Mouse (Mus musculus): Measurements from ENCODE around the gene Eef1g. TPM values are rescaled to one million over a fixed set of nuclear protein-coding genes. Genes with fewer than 3 reads are reported as not detected.
"Not testable (repeated sequence)": the region's sequence is repeated elsewhere in the genome, so short reads cannot be mapped to it uniquely, and the experiment has no call there.

The Eef1g gene
- polyA plus RNA-seq, 1 experiment from 2014 or later: 334 TPM

DNA sequence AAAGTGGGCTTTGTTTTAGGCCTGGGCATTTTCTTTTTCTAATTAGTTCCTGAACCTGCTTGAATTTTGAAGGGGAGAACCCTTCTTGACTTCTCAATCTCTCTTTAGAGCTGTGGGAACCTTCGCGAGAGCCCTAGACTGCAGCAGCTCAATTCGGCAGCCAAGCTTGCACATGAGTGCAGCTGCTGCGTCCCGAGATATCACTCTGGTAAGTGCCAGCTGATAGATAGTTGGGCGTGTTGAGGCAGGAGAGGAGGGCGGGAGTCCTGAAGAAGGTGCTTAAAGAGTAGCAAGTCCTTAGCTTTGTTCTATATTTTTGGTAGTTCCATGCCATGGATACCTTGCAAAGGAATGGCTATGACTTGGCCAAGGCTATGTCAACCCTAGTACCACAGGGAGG lies 19.9 kb upstream of the Eef1g start:
- peaks cover 35% of the 10 kb centered on the region for H3K4me1 ChIP-seq (replicated peaks)
- H3K9ac ChIP-seq (replicated peaks): no peak overlapping the region
- no peak overlapping the region for H3K27ac ChIP-seq
- no peaks in the 10 kb centered on the region for H3K9me3 ChIP-seq
- H3K4me2 ChIP-seq (replicated peaks): no peak overlapping the region
- WGBS: 98% methylated on average over 7 of the region's 7 CpGs
- peaks cover 79% of the 10 kb centered on the region for H3K36me3 ChIP-seq
- ATAC-seq: no peak
- no peak overlapping the region for H3K4me3 ChIP-seq (replicated peaks)
- no peaks in the 10 kb centered on the region for H3K27me3 ChIP-seq

DNA sequence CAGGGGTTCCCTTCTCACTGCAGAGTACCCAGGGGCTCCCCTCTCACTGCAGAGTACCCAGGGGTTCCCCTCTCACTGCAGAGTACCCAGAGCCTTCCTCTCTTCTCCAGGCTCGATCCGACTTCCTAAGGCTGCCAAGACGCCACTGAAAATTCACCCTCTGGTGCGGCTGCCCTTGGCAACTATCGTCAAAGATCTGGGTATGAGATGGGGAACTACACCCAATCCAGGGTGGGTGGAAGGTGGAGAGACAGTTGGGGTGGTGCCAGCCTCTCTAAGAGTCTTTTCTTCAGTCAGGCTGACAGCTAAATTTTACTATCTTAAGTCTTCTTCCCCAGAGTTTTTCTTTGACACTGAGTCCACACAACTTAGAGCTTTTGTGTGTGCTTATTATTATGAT lies 16.7 kb upstream of the Eef1g start:
- H3K4me3 ChIP-seq (replicated peaks): no peak overlapping the region
- no peak overlapping the region for H3K9ac ChIP-seq (replicated peaks)
- WGBS: 93% methylated on average over 5 of the region's 5 CpGs
- H3K36me3 ChIP-seq: peaks cover 76% of the 10 kb centered on the region
- no peak for ATAC-seq
- H3K4me2 ChIP-seq (replicated peaks): no peak overlapping the region
- peaks cover 35% of the 10 kb centered on the region for H3K4me1 ChIP-seq (replicated peaks)
- no peaks in the 10 kb centered on the region for H3K27me3 ChIP-seq
- no peak overlapping the region for H3K27ac ChIP-seq
- no peaks in the 10 kb centered on the region for H3K9me3 ChIP-seq

DNA sequence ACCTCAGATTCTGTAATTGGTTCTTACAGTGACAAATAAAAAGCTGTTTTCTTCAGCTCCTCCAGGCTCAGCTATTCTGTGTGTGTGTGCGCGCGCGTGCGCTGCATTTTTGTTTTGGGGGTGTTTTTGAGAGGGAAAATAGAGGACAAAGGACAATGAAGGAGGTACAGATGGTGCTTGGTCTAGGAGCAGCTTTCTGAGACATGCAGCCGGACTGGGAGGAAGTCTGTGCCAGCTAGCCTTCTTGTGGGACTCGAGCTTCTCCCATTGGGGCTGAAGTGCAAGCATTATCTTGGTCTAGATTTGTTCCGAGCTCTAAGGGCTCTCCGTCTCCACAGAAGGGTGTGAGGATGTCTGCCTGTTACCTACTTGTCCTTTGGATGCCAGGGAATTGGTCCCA lies 14.6 kb upstream of the Eef1g start:
- Histone ChIP-seq H3K4me3 (replicated peaks) (peak overlapping the region; percentile 77; the same call in 1 of the 2 replicates), H3K4me1 (replicated peaks) (peaks cover 38% of the 10 kb centered on the region), H3K27ac (peak overlapping the region; percentile 95), H3K27me3 (no peaks in the 10 kb centered on the region), H3K4me2 (replicated peaks) (peak overlapping the region; percentile 89; the same call in 1 of the 2 replicates), H3K9ac (replicated peaks) (peak overlapping the region; percentile 70), H3K36me3 (peaks cover 73% of the 10 kb centered on the region), H3K9me3 (no peaks in the 10 kb centered on the region)
- 76% methylated on average over 9 of the region's 9 CpGs for WGBS
- no peak for ATAC-seq

- peaks cover 69% of the 10 kb centered on the region for H3K36me3 ChIP-seq
- H3K27me3 ChIP-seq: no peaks in the 10 kb centered on the region
- 2% methylated on average over 46 of the region's 46 CpGs for WGBS
These were observed 13.5 kb upstream of the Eef1g start, which contains the start of gene Tut1 for GRCm38 (mm10) chr19:8953135-8954039. Tut1 (plus strand) TSS chr19:8953847.

DNA sequence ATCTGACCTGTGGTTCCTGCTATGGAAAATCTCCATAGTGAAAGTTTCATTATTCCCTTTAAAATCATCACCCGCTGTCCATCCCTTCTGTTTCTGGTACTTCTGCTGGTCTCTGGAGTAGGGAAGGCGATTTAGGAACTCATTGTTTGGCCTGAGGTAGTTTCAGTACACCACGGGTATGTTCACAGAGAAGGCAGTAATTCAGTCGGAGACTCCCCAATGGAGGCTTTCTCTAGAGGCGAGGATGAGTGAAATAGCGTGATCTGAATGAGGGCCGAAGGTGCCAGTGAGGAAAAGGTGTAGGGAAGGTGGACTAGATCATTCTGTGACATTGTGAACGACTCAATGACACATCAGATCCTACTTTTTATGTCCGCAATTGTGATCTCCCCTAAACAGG lies 12.7 kb upstream of the Eef1g start:
- 11% methylated on average over 9 of the region's 9 CpGs for WGBS
- H3K9ac ChIP-seq (replicated peaks): peak overlapping the region; percentile 75
- ATAC-seq: no peak

More at GRCm38 (mm10) chr19:8953135-8954039, 13.5 kb upstream of the Eef1g start, which contains the start of gene Tut1:
- peak; percentile 97 for ATAC-seq
- Histone ChIP-seq H3K4me2 (replicated peaks) (peak within 1 kb of the TSS; percentile 89), H3K27ac (peak within 1 kb of the TSS; percentile 95), H3K4me3 (replicated peaks) (peak within 1 kb of the TSS; percentile 77), H3K9me3 (no peaks in the 10 kb centered on the region), H3K9ac (replicated peaks) (peak within 1 kb of the TSS; percentile 75), H3K4me1 (replicated peaks) (peaks cover 38% of the 10 kb centered on the region)

DNA sequence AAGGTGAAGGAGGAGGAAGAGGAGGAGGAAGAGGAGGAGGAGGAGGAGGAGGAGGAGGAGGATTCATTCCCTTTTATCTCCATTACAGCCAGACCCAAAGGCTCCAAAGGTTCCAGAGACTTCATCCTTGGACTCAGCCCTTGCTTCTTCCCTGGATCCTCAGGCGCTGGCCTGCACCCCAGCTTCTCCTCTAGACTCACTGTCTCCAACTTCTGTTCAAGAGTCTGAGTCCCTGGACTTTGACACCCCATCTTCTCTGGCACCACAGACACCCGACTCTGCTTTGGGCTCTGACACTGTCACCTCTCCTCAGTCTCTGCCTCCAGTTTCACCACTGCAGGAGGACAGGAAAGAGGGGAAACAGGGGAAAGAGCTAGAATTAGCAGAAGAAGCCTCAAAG lies 4.6 kb upstream of the Eef1g start:
- no peak overlapping the region for H3K9ac ChIP-seq (replicated peaks)
- H3K4me3 ChIP-seq (replicated peaks): no peak overlapping the region
- WGBS: 89% methylated on average over 2 of the region's 2 CpGs
- no peaks in the 10 kb centered on the region for H3K27me3 ChIP-seq
- H3K36me3 ChIP-seq: peaks cover 81% of the 10 kb centered on the region
- ATAC-seq: no peak
- no peaks in the 10 kb centered on the region for H3K9me3 ChIP-seq
- no peak overlapping the region for H3K27ac ChIP-seq
- no peak overlapping the region for H3K4me2 ChIP-seq (replicated peaks)
- H3K4me1 ChIP-seq (replicated peaks): peaks cover 14% of the 10 kb centered on the region

More for the DNA sequence above, 12.7 kb upstream of the Eef1g start:
- Histone ChIP-seq H3K36me3 (peaks cover 67% of the 10 kb centered on the region), H3K27ac (peak overlapping the region; percentile 74), H3K4me3 (replicated peaks) (peak overlapping the region; percentile 77), H3K9me3 (no peaks in the 10 kb centered on the region), H3K27me3 (no peaks in the 10 kb centered on the region), H3K4me1 (replicated peaks) (peaks cover 38% of the 10 kb centered on the region), H3K4me2 (replicated peaks) (peak overlapping the region; percentile 89)

GRCm38 (mm10) chr19:8965075-8965474 lies 1.8 kb upstream of the Eef1g start:
- WGBS: 87% methylated on average over 11 of the region's 11 CpGs
- Histone ChIP-seq H3K36me3 (peaks cover 71% of the 10 kb centered on the region), H3K27ac (no peak overlapping the region), H3K27me3 (no peaks in the 10 kb centered on the region), H3K9me3 (no peaks in the 10 kb centered on the region), H3K9ac (replicated peaks) (no peak overlapping the region), H3K4me1 (replicated peaks) (peaks cover 27% of the 10 kb centered on the region), H3K4me2 (replicated peaks) (no peak overlapping the region), H3K4me3 (replicated peaks) (no peak overlapping the region)
- no peak for ATAC-seq

GRCm38 (mm10) chr19:8965771-8966170 lies 1.1 kb upstream of the Eef1g start:
- Histone ChIP-seq H3K4me2 (replicated peaks) (peak overlapping the region; percentile 95), H3K36me3 (peaks cover 71% of the 10 kb centered on the region), H3K4me1 (replicated peaks) (peaks cover 27% of the 10 kb centered on the region), H3K27ac (peak overlapping the region; percentile 72; the same call in 1 of the 2 replicates), H3K4me3 (replicated peaks) (peak overlapping the region; percentile 83), H3K9me3 (no peaks in the 10 kb centered on the region), H3K9ac (replicated peaks) (peak overlapping the region; percentile 53; the same call in 1 of the 2 replicates), H3K27me3 (no peaks in the 10 kb centered on the region)
- ATAC-seq: no peak
- 80% methylated on average over 8 of the region's 8 CpGs for WGBS

DNA sequence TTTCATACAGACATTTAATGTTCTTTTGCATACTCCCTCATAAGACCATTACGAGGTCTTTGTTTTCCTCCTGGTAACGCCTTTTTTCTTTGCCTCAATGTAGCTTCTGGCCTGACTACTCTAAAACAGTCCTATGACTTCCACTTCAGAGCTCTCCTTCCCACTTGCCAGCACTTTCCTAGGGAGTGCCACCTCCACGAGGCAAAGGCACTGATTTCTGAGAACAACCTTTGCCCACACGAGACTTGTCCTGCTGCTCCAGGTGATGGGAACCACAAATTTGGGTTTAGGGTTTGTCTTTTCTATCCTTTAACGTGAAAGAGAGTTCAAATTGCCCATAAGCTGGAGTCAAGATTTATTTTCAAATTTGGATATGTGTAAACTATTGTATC lies 647 bp upstream of the Eef1g start:
- ATAC-seq: no peak
- Histone ChIP-seq H3K9me3 (no peaks in the 10 kb centered on the region), H3K27me3 (no peaks in the 10 kb centered on the region), H3K4me2 (replicated peaks) (peak overlapping the region; percentile 95), H3K4me1 (replicated peaks) (peaks cover 27% of the 10 kb centered on the region), H3K36me3 (peaks cover 71% of the 10 kb centered on the region), H3K4me3 (replicated peaks) (peak overlapping the region; percentile 83), H3K9ac (replicated peaks) (peak overlapping the region; percentile 53), H3K27ac (peak overlapping the region; percentile 72)
- 54% methylated on average over 5 of the region's 5 CpGs for WGBS

DNA sequence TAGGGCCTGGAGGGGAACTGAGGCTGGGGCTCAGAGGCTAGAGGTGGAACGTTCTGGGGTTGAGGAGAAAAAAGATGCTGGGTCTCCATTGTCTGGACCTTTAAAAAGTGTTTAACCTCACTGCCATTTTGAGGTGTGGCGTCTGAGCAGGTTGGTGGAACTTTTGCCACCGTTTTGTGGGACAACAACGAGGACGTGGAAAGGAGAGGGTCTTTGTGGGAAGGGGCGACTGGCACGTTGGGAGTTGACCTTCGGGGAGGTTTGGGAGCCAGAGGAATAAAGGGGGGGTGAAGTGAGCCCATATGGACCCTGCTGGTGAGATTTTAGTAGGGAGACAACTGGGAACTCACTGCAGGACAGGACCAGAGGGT lies 517 bp downstream of the Eef1g start:
- Histone ChIP-seq H3K4me1 (replicated peaks) (peaks cover 27% of the 10 kb centered on the region), H3K9me3 (no peaks in the 10 kb centered on the region), H3K9ac (replicated peaks) (peak overlapping the region; percentile 94), H3K36me3 (peaks cover 72% of the 10 kb centered on the region), H3K27me3 (no peaks in the 10 kb centered on the region), H3K27ac (peak overlapping the region; percentile 79), H3K4me2 (replicated peaks) (peak overlapping the region; percentile 95), H3K4me3 (replicated peaks) (peak overlapping the region; percentile 83)
- peak; percentile 7 for ATAC-seq
- WGBS: 0% methylated on average over 8 of the region's 8 CpGs

DNA sequence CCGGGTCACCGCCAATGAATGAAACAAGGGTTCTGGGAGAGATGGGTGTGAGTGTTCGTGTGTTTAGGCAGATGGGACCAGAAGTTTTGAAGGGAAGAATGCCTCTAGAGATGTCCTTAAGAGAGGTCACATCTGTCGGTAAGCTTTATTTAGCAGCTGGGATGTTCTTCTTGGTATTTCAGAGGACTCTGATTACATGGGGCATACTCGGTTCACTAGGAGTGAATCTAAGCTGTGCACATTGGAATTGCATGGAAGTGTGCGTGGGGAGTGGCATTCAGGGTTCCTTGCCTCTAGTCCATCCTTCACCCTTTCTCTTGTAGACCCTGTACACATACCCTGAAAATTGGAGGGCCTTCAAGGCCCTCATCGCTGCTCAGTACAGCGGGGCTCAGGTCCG lies 1.1 kb downstream of the Eef1g start:
- Histone ChIP-seq H3K9me3 (no peaks in the 10 kb centered on the region), H3K4me1 (replicated peaks) (peaks cover 27% of the 10 kb centered on the region), H3K9ac (replicated peaks) (peak overlapping the region; percentile 94), H3K27ac (peak overlapping the region; percentile 79; the same call in 1 of the 2 replicates), H3K27me3 (no peaks in the 10 kb centered on the region), H3K36me3 (peaks cover 72% of the 10 kb centered on the region), H3K4me3 (replicated peaks) (peak overlapping the region; percentile 83), H3K4me2 (replicated peaks) (peak overlapping the region; percentile 95)
- 9% methylated on average over 9 of the region's 9 CpGs for WGBS
- no peak for ATAC-seq

DNA sequence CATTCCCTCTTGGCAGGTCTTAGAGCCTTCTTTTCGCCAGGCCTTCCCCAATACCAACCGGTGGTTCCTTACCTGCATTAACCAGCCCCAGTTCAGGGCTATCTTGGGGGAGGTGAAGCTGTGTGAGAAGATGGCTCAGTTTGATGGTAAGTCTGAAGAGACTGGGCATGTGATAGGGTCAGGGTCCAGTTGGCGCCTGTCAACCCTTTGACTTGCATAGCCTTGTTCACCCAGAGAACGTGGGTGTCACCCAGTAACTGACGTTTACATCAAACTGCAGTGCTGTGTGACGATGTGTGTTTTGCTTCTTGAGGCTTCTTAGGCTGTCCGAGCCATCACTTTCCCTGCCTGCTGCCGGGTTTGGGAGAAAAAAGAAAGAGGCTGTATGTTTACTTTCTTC lies 5.7 kb downstream of the Eef1g start:
- WGBS: 89% methylated on average over 8 of the region's 8 CpGs
- not testable (repeated sequence) for H3K4me2 ChIP-seq (replicated peaks); ATAC-seq; H3K9ac ChIP-seq (replicated peaks); H3K9me3 ChIP-seq; H3K27ac ChIP-seq; H3K4me3 ChIP-seq (replicated peaks); H3K27me3 ChIP-seq
- Histone ChIP-seq H3K4me1 (replicated peaks) (peaks cover 14% of the 10 kb centered on the region), H3K36me3 (peaks cover 85% of the 10 kb centered on the region)

Data from midbrain, embryonic 13.5 days (tissue).